Mouse (Mus musculus): Measurements from ENCODE around the gene Lpin2. TPM values are rescaled to one million over a fixed set of nuclear protein-coding genes. Genes with fewer than 3 reads are reported as not detected.

The Lpin2 gene
- polyA plus RNA-seq, 1 experiment from 2014 or later, result 42.3 TPM

DNA sequence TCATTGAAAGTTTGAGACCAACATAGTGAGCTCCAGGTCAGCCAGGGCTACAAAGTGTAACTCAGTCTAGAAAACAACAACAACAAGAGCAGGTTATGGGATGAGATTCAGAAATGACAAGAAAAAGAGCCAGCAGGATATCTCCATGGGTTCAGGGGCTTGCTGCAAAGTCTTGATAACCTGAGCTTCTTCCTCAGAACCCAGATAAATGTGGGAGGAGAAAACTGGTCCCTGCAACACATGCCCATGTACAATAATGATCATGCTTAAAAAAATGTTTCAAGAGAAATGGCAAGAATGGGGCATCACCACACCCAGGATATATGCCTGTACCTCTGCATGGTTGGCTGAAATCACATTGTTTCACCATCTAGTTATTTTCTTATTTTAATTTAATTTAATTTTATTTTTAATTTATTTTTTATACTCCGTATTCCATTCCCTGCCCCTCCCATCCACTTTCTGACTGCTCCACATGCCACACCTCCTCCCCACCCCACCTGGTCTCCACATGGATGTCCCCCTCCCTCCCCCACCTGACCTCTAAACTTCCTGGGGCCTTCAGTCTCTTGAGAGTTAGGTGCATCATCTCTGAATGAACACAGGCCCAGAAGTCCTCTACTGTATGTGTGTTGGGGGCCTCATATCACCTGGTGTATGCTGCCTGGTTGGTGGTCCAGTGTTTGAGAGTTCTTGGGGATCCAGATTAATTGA lies 37.0 kb upstream of the Lpin2 start:
- Histone ChIP-seq H3K27ac (replicated peaks) (peak overlapping the region; percentile 56), H3K9me3 (replicated peaks) (no peaks in the 10 kb centered on the region), H3K9ac (no peak overlapping the region), H3K36me3 (replicated peaks) (no peaks in the 10 kb centered on the region), H3K4me3 (replicated peaks) (no peak overlapping the region), H3K4me1 (replicated peaks) (peaks cover 31% of the 10 kb centered on the region), H3K4me2 (peak overlapping the region; percentile 8), H3K27me3 (no peaks in the 10 kb centered on the region)
- WGBS (ENCODE audit: insufficient replicate concordance), result 88% methylated on average over 1 of the region's 1 CpGs
- ATAC-seq (ENCODE audit: insufficient read depth), result peak; percentile 81

DNA sequence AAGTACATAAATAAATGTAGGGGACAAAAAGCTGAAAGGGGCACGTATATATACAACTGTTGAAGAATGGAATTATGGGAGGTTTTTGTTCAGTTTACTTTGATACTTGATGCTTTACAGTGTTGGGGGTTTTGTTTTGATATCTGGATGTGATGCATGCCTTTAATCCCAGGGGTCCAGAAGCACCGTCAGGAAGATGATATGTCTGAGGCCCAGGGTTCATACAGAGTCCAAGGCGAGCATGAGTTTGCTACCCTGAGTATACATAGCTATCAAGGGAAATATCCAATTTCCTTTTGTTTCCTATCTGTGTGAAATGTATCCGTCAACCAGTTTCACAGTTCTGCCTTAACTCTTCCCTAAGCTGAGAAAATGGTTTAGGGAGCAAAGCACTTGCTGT lies 29.0 kb upstream of the Lpin2 start:
- no peak overlapping the region for H3K9ac ChIP-seq
- no peaks in the 10 kb centered on the region for H3K36me3 ChIP-seq (replicated peaks)
- H3K9me3 ChIP-seq (replicated peaks), result no peaks in the 10 kb centered on the region
- H3K27ac ChIP-seq (replicated peaks), result no peak overlapping the region
- H3K4me3 ChIP-seq (replicated peaks), result no peak overlapping the region
- H3K4me2 ChIP-seq, result no peak overlapping the region
- no peaks in the 10 kb centered on the region for H3K27me3 ChIP-seq
- no peaks in the 10 kb centered on the region for H3K4me1 ChIP-seq (replicated peaks)
- 59% methylated on average over 4 of the region's 4 CpGs for WGBS (ENCODE audit: insufficient replicate concordance)
- ATAC-seq (ENCODE audit: insufficient read depth), result no peak

DNA sequence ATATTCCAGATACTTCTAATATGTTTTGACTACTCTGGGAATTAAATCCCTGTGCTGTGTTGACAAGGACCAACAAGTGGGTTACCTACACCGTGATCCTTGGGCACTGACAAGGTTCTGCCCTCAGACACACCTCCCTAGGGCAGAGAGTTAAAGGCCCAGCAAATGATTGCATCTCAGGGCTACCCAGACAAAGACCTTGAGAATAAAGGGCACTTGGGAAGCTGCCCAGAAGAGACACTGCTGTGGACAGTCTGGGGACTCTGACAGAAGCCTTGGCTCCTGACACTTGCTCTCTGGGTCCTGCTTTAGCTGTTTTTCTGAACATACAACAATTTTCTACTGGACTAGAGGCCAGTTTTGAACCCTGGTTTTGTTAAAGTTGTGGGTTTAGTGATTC lies 27.1 kb upstream of the Lpin2 start:
- no peak overlapping the region for H3K9ac ChIP-seq
- WGBS (ENCODE audit: insufficient replicate concordance), result 76% methylated on average over 1 of the region's 1 CpGs
- H3K4me1 ChIP-seq (replicated peaks), result peaks cover 8% of the 10 kb centered on the region; the same call in 1 of the 2 replicates
- H3K4me3 ChIP-seq (replicated peaks), result no peak overlapping the region
- H3K9me3 ChIP-seq (replicated peaks), result no peaks in the 10 kb centered on the region
- no peaks in the 10 kb centered on the region for H3K36me3 ChIP-seq (replicated peaks)
- H3K4me2 ChIP-seq, result no peak overlapping the region
- H3K27ac ChIP-seq (replicated peaks), result no peak overlapping the region
- ATAC-seq (ENCODE audit: insufficient read depth), result no peak
- no peaks in the 10 kb centered on the region for H3K27me3 ChIP-seq

DNA sequence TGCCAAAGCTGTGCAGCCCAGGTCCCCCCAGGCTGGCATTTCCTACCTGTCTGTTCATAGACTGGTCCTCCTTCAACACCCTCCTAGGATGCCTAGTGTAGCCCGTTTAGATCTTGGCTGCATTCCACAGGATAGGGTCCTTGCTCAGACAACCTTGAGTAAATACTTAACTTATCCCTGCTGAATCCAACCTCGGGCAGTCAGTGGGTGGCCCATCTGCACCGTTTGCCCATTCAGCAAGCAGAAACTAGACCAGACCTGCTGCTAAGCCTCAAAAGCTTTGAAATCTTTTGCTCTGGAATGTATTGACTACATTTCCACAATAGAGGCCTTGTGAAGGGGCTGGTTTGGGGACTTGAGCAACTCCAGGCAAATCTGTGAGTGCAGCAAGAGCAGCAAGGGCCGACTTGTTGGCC lies 23.2 kb upstream of the Lpin2 start:
- Histone ChIP-seq H3K4me2 (no peak overlapping the region), H3K4me3 (replicated peaks) (no peak overlapping the region), H3K27me3 (no peaks in the 10 kb centered on the region), H3K4me1 (replicated peaks) (peaks cover 25% of the 10 kb centered on the region), H3K9ac (no peak overlapping the region), H3K27ac (replicated peaks) (0 out of 2 replicates have a peak overlapping the region, but pooled peaks have one; percentile 6), H3K9me3 (replicated peaks) (no peaks in the 10 kb centered on the region), H3K36me3 (replicated peaks) (no peaks in the 10 kb centered on the region)
- WGBS (ENCODE audit: insufficient replicate concordance), result 43% methylated on average over 4 of the region's 4 CpGs
- no peak for ATAC-seq (ENCODE audit: insufficient read depth)

DNA sequence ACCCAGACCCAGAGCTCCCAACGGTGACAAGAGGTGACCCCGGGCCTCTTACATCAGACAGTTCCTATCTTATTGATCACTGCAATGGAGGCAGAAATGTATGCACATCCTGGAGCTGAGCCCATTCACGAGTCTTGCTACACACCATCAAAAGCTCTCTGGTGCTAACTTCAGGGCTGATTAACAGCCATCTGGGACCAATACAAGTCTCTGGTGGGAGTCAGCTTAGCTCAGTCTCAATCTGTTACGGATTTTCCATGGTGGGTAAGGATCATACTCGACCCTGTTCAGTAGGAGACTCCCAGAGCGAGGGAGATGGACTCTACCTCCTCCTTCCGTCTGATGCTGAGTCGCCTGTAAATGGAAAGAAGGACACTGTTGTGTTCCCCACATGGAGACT lies 22.6 kb upstream of the Lpin2 start:
- Histone ChIP-seq H3K27ac (replicated peaks) (no peak overlapping the region), H3K4me1 (replicated peaks) (peaks cover 29% of the 10 kb centered on the region), H3K27me3 (no peaks in the 10 kb centered on the region), H3K9ac (no peak overlapping the region), H3K9me3 (replicated peaks) (no peaks in the 10 kb centered on the region), H3K36me3 (replicated peaks) (no peaks in the 10 kb centered on the region), H3K4me2 (no peak overlapping the region), H3K4me3 (replicated peaks) (no peak overlapping the region)
- WGBS (ENCODE audit: insufficient replicate concordance), result 71% methylated on average over 8 of the region's 8 CpGs
- ATAC-seq (ENCODE audit: insufficient read depth), result no peak; the same call in 1 of the 2 replicates

DNA sequence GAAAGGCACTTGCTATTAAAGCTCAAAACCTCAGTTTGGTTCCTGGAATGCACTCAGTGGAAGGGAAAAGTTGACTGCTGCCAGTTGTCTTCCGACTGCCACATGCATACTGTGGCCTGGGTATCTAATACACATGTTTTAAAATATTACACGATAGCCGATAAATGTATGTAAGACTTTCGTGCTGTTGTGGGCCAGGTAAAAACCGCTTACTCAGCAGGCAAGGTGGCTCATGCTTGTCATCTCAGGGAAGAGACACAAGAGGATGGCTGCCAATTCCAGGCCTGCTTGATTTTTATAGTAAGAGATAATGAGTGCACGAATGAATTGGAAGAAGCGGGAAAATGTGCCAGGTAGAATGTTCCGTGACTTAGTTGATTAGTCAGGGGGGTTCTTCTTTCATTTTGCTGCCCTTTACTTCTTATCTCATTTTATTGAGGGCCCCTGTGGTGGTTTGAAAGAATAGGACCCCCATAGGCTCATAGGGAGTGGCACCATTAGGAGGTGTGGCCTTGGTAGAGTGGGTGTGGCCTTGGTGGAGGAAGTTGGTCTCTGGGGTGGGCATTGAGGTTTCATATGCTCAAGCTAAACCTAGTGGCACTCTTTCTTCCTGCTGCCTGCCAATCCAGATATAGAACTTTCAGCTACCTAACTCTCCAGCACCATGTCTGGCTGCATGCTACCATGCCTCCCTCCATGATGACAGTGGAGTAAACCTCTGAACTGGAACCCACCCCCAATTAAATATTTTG lies 21.9 kb upstream of the Lpin2 start:
- H3K9me3 ChIP-seq (replicated peaks), result no peaks in the 10 kb centered on the region
- no peak overlapping the region for H3K27ac ChIP-seq (replicated peaks)
- peaks cover 33% of the 10 kb centered on the region for H3K4me1 ChIP-seq (replicated peaks)
- no peak for ATAC-seq (ENCODE audit: insufficient read depth)
- no peak overlapping the region for H3K4me2 ChIP-seq
- no peaks in the 10 kb centered on the region for H3K27me3 ChIP-seq
- no peak overlapping the region for H3K9ac ChIP-seq
- H3K4me3 ChIP-seq (replicated peaks), result no peak overlapping the region
- WGBS (ENCODE audit: insufficient replicate concordance), result 86% methylated on average over 8 of the region's 8 CpGs
- H3K36me3 ChIP-seq (replicated peaks), result no peaks in the 10 kb centered on the region

DNA sequence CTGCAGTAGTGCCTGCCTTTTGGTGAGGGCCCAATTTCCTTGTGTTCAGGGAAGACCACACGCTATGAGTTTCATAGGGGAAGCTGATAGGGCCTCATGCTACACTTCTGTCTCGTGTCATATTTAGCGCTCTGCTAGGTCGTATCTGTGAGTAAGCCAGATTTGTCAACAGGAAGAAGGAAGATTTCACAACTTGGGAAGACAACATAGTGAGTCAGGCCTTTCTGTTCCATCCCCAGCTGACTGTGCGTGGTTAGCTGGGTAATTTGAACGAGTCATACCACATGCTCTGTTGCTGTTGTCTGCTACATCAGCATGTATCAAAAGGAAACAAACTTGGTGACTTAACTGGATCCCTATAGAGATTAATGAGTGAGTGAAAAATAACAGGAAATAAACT lies 17.4 kb upstream of the Lpin2 start:
- 30% methylated on average over 6 of the region's 6 CpGs for WGBS (ENCODE audit: insufficient replicate concordance)
- H3K4me1 ChIP-seq (replicated peaks), result peaks cover 45% of the 10 kb centered on the region
- 0 out of 2 replicates have a peak overlapping the region, but pooled peaks have one; percentile 33 for H3K27ac ChIP-seq (replicated peaks)

DNA sequence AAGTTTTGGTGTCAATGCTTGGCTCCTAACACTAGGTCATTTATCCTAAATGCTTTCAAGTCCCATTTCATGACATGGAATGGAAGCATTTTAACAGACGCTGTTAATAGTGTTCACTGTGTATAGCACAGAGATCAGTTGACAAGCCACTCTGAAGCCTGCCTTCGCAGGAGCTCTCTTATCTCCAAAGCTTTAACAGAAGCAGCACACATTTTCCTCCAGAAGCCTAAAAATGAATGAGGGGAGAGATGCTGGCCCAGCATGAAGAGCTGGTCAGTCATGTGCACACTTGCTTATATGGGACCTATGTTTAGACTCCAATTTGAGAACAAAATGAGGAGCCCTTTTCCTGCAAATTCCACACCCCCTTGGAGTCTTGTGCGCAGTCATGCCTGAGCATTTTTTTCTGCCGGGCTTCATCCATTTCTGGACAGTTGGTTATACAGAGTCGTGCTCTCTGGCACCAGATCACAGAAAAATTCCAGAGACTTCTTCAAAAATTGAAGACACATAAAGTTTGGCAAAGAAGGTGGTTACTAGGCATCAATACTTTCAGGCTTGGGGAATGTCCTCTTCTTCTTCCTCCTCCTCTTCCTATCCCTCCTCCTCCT lies 14.1 kb upstream of the Lpin2 start:
- no peak overlapping the region for H3K4me3 ChIP-seq (replicated peaks)
- no peaks in the 10 kb centered on the region for H3K9me3 ChIP-seq (replicated peaks)
- H3K27me3 ChIP-seq, result no peaks in the 10 kb centered on the region
- H3K4me1 ChIP-seq (replicated peaks), result peaks cover 52% of the 10 kb centered on the region
- H3K4me2 ChIP-seq, result no peak overlapping the region
- WGBS (ENCODE audit: insufficient replicate concordance), result 57% methylated on average over 5 of the region's 5 CpGs
- H3K27ac ChIP-seq (replicated peaks), result 0 out of 2 replicates have a peak overlapping the region, but pooled peaks have one; percentile 54
- no peak overlapping the region; the same call in 1 of the 2 replicates for H3K9ac ChIP-seq
- no peaks in the 10 kb centered on the region for H3K36me3 ChIP-seq (replicated peaks)
- no peak for ATAC-seq (ENCODE audit: insufficient read depth)

More for the DNA sequence above, 17.4 kb upstream of the Lpin2 start:
- Histone ChIP-seq H3K4me3 (replicated peaks) (no peak overlapping the region), H3K27me3 (no peaks in the 10 kb centered on the region), H3K9ac (no peak overlapping the region), H3K36me3 (replicated peaks) (no peaks in the 10 kb centered on the region), H3K9me3 (replicated peaks) (no peaks in the 10 kb centered on the region), H3K4me2 (no peak overlapping the region)
- ATAC-seq (ENCODE audit: insufficient read depth), result peak; percentile 76

DNA sequence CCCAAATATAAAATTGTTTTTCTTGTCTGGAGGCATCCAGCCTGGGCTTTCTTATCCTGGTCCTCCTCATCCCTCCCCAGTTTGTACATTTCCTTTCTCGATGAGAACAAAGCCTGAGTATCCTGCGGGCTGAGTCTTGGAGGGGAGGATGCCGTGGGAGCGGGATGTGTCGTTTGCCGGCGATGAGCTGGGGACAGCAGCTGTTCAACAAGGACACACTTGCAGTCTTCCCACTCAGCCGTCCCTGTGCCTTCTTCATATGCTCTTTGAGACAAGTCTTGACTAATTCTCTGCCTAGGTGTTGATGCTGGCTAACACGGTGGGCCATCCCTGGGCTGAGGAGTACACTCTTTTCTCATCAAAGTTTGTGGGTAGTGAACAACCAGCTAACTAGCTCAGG lies 13.5 kb upstream of the Lpin2 start:
- no peaks in the 10 kb centered on the region for H3K36me3 ChIP-seq (replicated peaks)
- ATAC-seq (ENCODE audit: insufficient read depth), result no peak
- 75% methylated on average over 9 of the region's 9 CpGs for WGBS (ENCODE audit: insufficient replicate concordance)

DNA sequence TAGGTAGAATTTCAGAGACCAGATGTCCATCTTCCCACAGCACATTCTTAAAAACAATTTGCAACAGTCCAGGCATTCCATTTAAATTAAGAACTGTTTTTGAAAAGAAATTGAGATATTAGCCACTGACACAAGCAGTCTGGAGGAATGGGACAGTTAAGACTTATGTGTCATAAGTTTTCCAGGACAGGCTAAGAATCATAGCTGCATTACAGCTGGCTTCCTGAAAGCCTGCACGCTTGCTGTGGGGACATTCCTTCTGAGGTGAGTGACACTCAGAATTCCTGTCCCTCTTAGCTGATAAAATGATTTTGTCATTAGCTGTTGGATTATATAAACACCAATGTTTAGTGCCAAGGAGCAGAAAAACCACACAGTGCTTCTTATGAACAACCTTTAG lies 12.7 kb upstream of the Lpin2 start:
- no peak overlapping the region for H3K4me2 ChIP-seq
- H3K27me3 ChIP-seq, result no peaks in the 10 kb centered on the region
- no peak for ATAC-seq (ENCODE audit: insufficient read depth)
- peak overlapping the region; percentile 54 for H3K27ac ChIP-seq (replicated peaks)
- WGBS (ENCODE audit: insufficient replicate concordance), result 76% methylated on average over 1 of the region's 1 CpGs
- H3K4me3 ChIP-seq (replicated peaks), result no peak overlapping the region
- H3K9ac ChIP-seq, result no peak overlapping the region
- H3K4me1 ChIP-seq (replicated peaks), result peaks cover 46% of the 10 kb centered on the region
- H3K36me3 ChIP-seq (replicated peaks), result no peaks in the 10 kb centered on the region
- no peaks in the 10 kb centered on the region for H3K9me3 ChIP-seq (replicated peaks)

More for the DNA sequence above, 13.5 kb upstream of the Lpin2 start:
- Histone ChIP-seq H3K27me3 (no peaks in the 10 kb centered on the region), H3K9ac (no peak overlapping the region), H3K27ac (replicated peaks) (peak overlapping the region; percentile 54; the same call in 1 of the 2 replicates), H3K9me3 (replicated peaks) (no peaks in the 10 kb centered on the region), H3K4me3 (replicated peaks) (no peak overlapping the region), H3K4me2 (no peak overlapping the region), H3K4me1 (replicated peaks) (peaks cover 48% of the 10 kb centered on the region)

DNA sequence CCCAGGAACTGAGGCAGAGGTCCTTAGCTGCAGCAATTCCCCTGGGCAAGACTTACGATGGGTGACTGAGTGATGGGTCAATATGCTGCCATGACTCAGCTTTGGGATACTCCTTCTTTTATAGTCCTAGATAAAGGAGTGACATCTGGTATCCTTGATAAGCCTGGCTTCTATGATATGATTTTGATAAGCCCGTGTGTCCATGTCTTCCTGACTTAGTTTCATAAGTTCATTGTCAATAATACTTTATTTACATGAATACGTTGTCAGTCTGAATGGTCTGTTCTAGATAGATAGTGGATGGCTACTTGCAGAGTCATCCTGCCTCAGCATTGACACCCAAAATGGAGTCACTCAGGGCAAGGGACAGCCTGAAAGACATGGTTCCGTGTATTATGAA lies 11.2 kb upstream of the Lpin2 start:
- ATAC-seq (ENCODE audit: insufficient read depth), result peak; percentile 87
- no peaks in the 10 kb centered on the region for H3K27me3 ChIP-seq
- H3K9me3 ChIP-seq (replicated peaks), result no peaks in the 10 kb centered on the region
- WGBS (ENCODE audit: insufficient replicate concordance), result 31% methylated on average over 4 of the region's 4 CpGs
- H3K4me3 ChIP-seq (replicated peaks), result no peak overlapping the region
- H3K4me1 ChIP-seq (replicated peaks), result peaks cover 41% of the 10 kb centered on the region
- H3K36me3 ChIP-seq (replicated peaks), result no peaks in the 10 kb centered on the region
- H3K4me2 ChIP-seq, result 0 out of 2 replicates have a peak overlapping the region, but pooled peaks have one; percentile 4
- H3K27ac ChIP-seq (replicated peaks), result peak overlapping the region; percentile 58
- H3K9ac ChIP-seq, result no peak overlapping the region

Data from liver, embryonic 15.5 days (tissue).